Mouse (Mus musculus) spleen, adult 2 months (tissue): ENCODE measurements around the gene Aip. TPM values are rescaled to one million over a fixed set of nuclear protein-coding genes. Genes with fewer than 3 reads are reported as not detected.

Experiments
- DNase-seq, 2 experiments: peaks; one replicate each; pipeline versions ENCODE4 v3.0.0 to v3.0.0-alpha.2; 2012 to 2021; ENCODE audit warnings: low spot score in 2 of 2, low read depth in 1 of 2
- H3K27ac ChIP-seq: fragments of 200-500 bp; 2 replicates; pipeline ENCODE4 v1.5.1; 2012; ENCODE audit warnings: low read length, inconsistent platforms; ENCODE audit not compliant: insufficient read depth
- H3K27me3 ChIP-seq: fragments of 200-500 bp; 2 replicates; pipeline ENCODE4 v1.6.1; 2012; ENCODE audit warnings: mild to moderate bottlenecking, moderate library complexity, low read length, inconsistent platforms; ENCODE audit not compliant: control insufficient read depth, insufficient read depth
- H3K36me3 ChIP-seq: fragments of 200-500 bp; 2 replicates; pipeline ENCODE4 v1.6.1; 2012; ENCODE audit warnings: mild to moderate bottlenecking, low read length, inconsistent platforms; ENCODE audit not compliant: control insufficient read depth, insufficient read depth
- H3K4me1 ChIP-seq: fragments of 200-500 bp; 2 replicates; pipeline ENCODE4 v1.6.1; 2011; ENCODE audit warnings: inconsistent platforms; ENCODE audit not compliant: control insufficient read depth, insufficient read depth, insufficient read length
- H3K4me3 ChIP-seq: fragments of 200-500 bp; 2 replicates; pipeline ENCODE4 v1.5.1; 2011; ENCODE audit warnings: mild to moderate bottlenecking, inconsistent platforms; ENCODE audit not compliant: insufficient read depth, insufficient read length; ENCODE audit errors: extremely low read depth
- CTCF ChIP-seq: fragments of 200-500 bp; IDR thresholded peaks from 2 replicates; pipeline ENCODE4 v1.5.1; 2011; ENCODE audit warnings: mild to moderate bottlenecking, inconsistent platforms; ENCODE audit not compliant: insufficient read depth, insufficient read length, insufficient replicate concordance; ENCODE audit errors: extremely low read depth
- POLR2A ChIP-seq: fragments of 200-500 bp; IDR thresholded peaks from 2 replicates; pipeline ENCODE4 v1.6.1; 2011; ENCODE audit warnings: low read depth, low read length, inconsistent platforms
- WGBS: fragments of 180-500 bp; shearing (Covaris S2); methylation state at CpG from one replicate; pipeline ENCODE4 v1.1.7; 2018; 5-methylcytosine and 5-hydroxymethylcytosine counted together
- polyA plus RNA-seq: library from polyadenylated mRNA; depleted of rRNA; stranded (reverse); fragments of >200 nt; gene quantifications from 2 replicates; pipeline ENCODE4 v1.2.3, GENCODE M21; 2012

Gene Aip
- polyA plus RNA-seq, 1 experiment = 85.3 TPM

GRCm38 (mm10) chr19:4091383-4091782, 34.3 kb downstream of the Aip start:
- TF ChIP-seq POLR2A (no peak), CTCF (no peak)
- H3K27ac ChIP-seq = no peak overlapping the region
- no peak overlapping the region for H3K4me3 ChIP-seq
- H3K27me3 ChIP-seq = no peaks in the 10 kb centered on the region
- no peak for DNase-seq
- H3K36me3 ChIP-seq = no peaks in the 10 kb centered on the region
- 38% methylated on average over 2 of the region's 2 CpGs for WGBS
- H3K4me1 ChIP-seq = peaks cover 2% of the 10 kb centered on the region; the same call in 1 of the 2 replicates

- no peak for DNase-seq
- Histone ChIP-seq H3K36me3 (no peaks in the 10 kb centered on the region), H3K27ac (no peak overlapping the region), H3K4me3 (no peak overlapping the region), H3K27me3 (no peaks in the 10 kb centered on the region), H3K4me1 (no peaks in the 10 kb centered on the region)
- TF ChIP-seq POLR2A (no peak), CTCF (no peak)
- 85% methylated on average over 3 of the region's 3 CpGs for WGBS
Observed at GRCm38 (mm10) chr19:4090446-4090845, 35.2 kb downstream of the Aip start.

GRCm38 (mm10) chr19:4089128-4089527, 36.5 kb downstream of the Aip start:
- Histone ChIP-seq H3K4me1 (no peaks in the 10 kb centered on the region), H3K4me3 (no peak overlapping the region), H3K36me3 (no peaks in the 10 kb centered on the region), H3K27ac (no peak overlapping the region), H3K27me3 (no peaks in the 10 kb centered on the region)
- no peak for DNase-seq
- TF ChIP-seq POLR2A = no peak
- TF ChIP-seq CTCF = no peak
- WGBS = 84% methylated on average over 6 of the region's 6 CpGs

- Histone ChIP-seq H3K4me1 (no peaks in the 10 kb centered on the region), H3K27me3 (no peaks in the 10 kb centered on the region), H3K27ac (no peak overlapping the region), H3K36me3 (no peaks in the 10 kb centered on the region), H3K4me3 (no peak overlapping the region)
- TF ChIP-seq POLR2A (no peak), CTCF (no peak)
- 47% methylated on average over 5 of the region's 5 CpGs for WGBS
- DNase-seq = no peak
Observed at GRCm38 (mm10) chr19:4088146-4088545, 37.5 kb downstream of the Aip start.

GRCm38 (mm10) chr19:4087090-4087489, 38.6 kb downstream of the Aip start:
- DNase-seq = no peak
- H3K4me1 ChIP-seq = no peaks in the 10 kb centered on the region
- no peak overlapping the region for H3K27ac ChIP-seq
- no peaks in the 10 kb centered on the region for H3K36me3 ChIP-seq
- WGBS = 89% methylated on average over 5 of the region's 5 CpGs
- TF ChIP-seq POLR2A = no peak
- no peaks in the 10 kb centered on the region for H3K27me3 ChIP-seq
- H3K4me3 ChIP-seq = no peak overlapping the region

GRCm38 (mm10) chr19:4086156-4086555, 39.5 kb downstream of the Aip start:
- TF ChIP-seq POLR2A (no peak), CTCF (no peak)
- no peak for DNase-seq
- H3K4me3 ChIP-seq = no peak overlapping the region
- 93% methylated on average over 15 of the region's 15 CpGs for WGBS
- H3K27me3 ChIP-seq = no peaks in the 10 kb centered on the region
- H3K4me1 ChIP-seq = no peaks in the 10 kb centered on the region
- H3K27ac ChIP-seq = no peak overlapping the region
- no peaks in the 10 kb centered on the region for H3K36me3 ChIP-seq

- Histone ChIP-seq H3K27ac (no peak overlapping the region), H3K36me3 (no peaks in the 10 kb centered on the region), H3K27me3 (no peaks in the 10 kb centered on the region), H3K4me1 (no peaks in the 10 kb centered on the region), H3K4me3 (no peak overlapping the region)
- 76% methylated on average over 1 of the region's 1 CpGs for WGBS
- no peak for DNase-seq
- TF ChIP-seq CTCF (no peak), POLR2A (no peak)
Observed at GRCm38 (mm10) chr19:4084984-4085383, 40.7 kb downstream of the Aip start.
